Mouse (Mus musculus): ENCODE data around the gene St6galnac3. TPM values are rescaled to one million over a fixed set of nuclear protein-coding genes. Genes with fewer than 3 reads are reported as not detected.

The St6galnac3 gene
- polyA plus RNA-seq, 1 experiment from 2014 or later, result 31.9 TPM

DNA sequence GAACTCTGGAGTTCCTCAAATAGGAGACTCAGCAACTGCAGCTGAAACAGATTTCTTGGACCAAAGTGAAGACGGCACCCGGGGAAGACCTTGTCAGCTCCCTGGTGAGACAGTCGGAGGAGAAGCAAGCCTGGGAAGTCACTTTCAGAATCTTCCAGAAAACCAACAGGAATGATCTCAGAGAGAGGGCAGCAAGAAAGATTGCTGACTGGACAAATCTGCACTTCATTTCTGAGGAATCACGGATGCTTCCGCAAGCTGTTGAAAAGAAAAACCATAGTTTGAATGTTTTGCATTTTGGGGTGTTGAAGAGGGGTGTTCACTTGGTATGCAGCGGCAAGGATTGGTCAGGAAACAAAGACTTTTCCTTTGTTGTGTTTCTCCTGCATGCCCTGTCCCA is 24.4 kb upstream of the St6galnac3 start:
- Histone ChIP-seq H3K36me3 (no peaks in the 10 kb centered on the region), H3K27me3 (no peaks in the 10 kb centered on the region), H3K27ac (no peak overlapping the region), H3K9me3 (no peaks in the 10 kb centered on the region), H3K4me1 (no peaks in the 10 kb centered on the region), H3K4me2 (no peak overlapping the region), H3K9ac (no peak overlapping the region), H3K4me3 (no peak overlapping the region)
- WGBS, result 73% methylated on average over 6 of the region's 6 CpGs
- ATAC-seq (ENCODE audit: borderline replicate concordance, extremely low read depth, low FRiP score, low TSS enrichment), result no peak

DNA sequence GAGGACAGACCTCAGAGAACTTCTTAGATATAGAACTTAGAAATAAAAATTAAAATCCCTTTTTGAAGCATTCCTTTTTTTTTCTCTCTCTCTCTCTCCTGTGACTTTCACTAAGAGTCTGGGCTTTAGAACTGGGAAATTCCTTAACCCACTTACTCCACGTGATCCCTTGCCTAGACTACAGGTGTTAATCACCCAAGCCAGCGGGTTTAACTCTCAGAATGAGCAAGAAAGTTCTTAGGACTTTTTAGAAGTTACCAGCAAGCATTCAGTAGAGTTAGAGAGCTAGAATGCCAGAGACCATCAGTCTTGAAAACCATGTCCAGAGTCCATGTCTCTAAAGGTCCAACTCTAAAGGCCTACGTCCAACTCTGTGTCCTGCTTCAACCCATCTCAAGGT is 23.3 kb upstream of the St6galnac3 start:
- Histone ChIP-seq H3K27me3 (no peaks in the 10 kb centered on the region), H3K27ac (no peak overlapping the region), H3K36me3 (no peaks in the 10 kb centered on the region), H3K4me3 (no peak overlapping the region), H3K4me1 (no peaks in the 10 kb centered on the region), H3K9ac (no peak overlapping the region), H3K9me3 (no peaks in the 10 kb centered on the region), H3K4me2 (no peak overlapping the region)
- ATAC-seq (ENCODE audit: borderline replicate concordance, extremely low read depth, low FRiP score, low TSS enrichment), result no peak
- WGBS, result 90% methylated on average over 3 of the region's 3 CpGs

DNA sequence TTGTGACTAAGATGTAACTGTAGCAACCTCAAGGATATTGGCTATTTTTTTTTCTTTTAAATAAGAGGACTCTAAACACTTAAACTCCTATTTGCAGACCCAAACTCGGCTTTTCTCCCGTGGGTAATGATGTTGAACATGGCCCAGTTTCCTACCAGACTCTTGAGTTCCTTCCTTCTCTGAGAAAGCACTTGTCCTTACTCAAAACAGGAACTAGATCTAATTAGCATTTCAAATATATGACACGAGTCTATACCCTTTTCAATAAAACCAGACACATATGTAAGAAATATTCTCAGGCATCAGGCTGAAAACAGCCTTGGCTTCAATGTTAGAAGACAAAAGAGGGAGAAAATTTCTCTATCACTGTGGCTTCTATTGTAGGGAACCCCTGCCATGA is 20.1 kb upstream of the St6galnac3 start:
- H3K9ac ChIP-seq, result no peak overlapping the region
- no peak overlapping the region for H3K27ac ChIP-seq
- no peak overlapping the region for H3K4me3 ChIP-seq
- no peaks in the 10 kb centered on the region for H3K4me1 ChIP-seq
- H3K4me2 ChIP-seq, result no peak overlapping the region
- no peaks in the 10 kb centered on the region for H3K36me3 ChIP-seq
- no peak for ATAC-seq (ENCODE audit: borderline replicate concordance, extremely low read depth, low FRiP score, low TSS enrichment)
- no peaks in the 10 kb centered on the region for H3K9me3 ChIP-seq
- whole genome bisulfite sequencing, result 54% methylated on average over 3 of the region's 3 CpGs
- no peaks in the 10 kb centered on the region for H3K27me3 ChIP-seq

DNA sequence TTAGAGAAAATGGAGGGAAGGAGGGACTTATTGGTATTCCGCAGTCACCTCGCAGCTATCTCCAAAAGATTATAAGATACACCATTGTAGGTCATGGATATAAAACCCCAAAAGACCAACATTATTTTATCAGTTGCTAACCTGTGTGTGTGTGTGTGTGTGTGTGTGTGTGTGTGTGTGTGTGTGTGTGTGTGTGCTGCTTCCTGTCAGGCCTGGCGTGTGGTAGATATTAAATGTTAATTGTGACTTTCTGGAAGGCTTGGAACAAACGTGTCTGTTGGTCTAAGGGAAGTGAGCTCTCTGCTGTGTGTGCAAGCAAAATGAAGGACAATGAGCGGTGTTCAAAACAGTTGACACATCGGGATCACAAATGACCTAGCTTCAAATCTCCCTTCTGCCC is 19.5 kb upstream of the St6galnac3 start:
- Histone ChIP-seq H3K9me3 (no peaks in the 10 kb centered on the region), H3K36me3 (no peaks in the 10 kb centered on the region), H3K4me2 (no peak overlapping the region), H3K27ac (no peak overlapping the region), H3K4me1 (no peaks in the 10 kb centered on the region), H3K4me3 (no peak overlapping the region), H3K27me3 (no peaks in the 10 kb centered on the region), H3K9ac (no peak overlapping the region)
- 72% methylated on average over 6 of the region's 6 CpGs for WGBS
- ATAC-seq (ENCODE audit: borderline replicate concordance, extremely low read depth, low FRiP score, low TSS enrichment), result no peak

DNA sequence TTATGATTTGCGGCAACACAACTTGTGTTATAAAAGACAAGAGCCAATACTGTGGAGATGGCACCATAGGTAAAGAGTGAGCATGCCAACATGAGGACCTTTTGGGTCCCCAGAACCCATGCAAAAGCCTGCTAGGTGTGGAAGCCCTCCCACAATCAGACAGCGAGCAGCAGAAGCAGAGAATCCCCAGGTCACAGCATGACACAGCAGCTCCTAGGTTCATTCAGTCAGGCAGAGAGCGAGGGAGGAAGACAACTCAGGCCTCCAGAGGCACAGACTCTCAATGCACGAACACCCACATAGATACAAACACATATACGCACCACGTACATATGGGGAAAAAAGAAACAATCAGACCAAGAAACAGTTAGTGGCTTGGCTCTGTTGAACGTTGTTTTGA is 16.8 kb upstream of the St6galnac3 start:
- WGBS, result 82% methylated on average over 7 of the region's 7 CpGs
- Histone ChIP-seq H3K36me3 (no peaks in the 10 kb centered on the region), H3K4me1 (no peaks in the 10 kb centered on the region), H3K4me2 (no peak overlapping the region), H3K9me3 (no peaks in the 10 kb centered on the region), H3K9ac (no peak overlapping the region), H3K4me3 (no peak overlapping the region), H3K27ac (no peak overlapping the region), H3K27me3 (no peaks in the 10 kb centered on the region; the same call in 1 of the 2 replicates)
- no peak for ATAC-seq (ENCODE audit: borderline replicate concordance, extremely low read depth, low FRiP score, low TSS enrichment)

DNA sequence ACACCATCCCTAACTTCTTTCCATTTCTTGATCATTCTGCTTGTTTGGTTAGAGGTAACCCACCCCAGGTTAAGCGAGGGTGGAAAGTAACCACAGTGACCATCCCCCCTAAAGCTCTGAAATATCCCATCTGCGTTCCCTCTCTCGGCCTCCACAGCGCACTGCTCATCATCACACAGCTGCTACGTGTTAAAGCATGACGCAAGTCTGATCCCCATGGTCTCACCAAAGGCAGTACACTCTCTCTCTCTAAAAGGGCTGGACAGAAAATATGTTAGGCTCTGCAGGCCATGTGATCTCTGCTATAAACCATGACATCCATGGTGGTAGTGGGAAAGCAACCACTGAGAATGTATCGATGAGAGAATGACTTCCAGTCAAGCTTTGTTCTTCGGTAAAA is 14.4 kb upstream of the St6galnac3 start:
- 78% methylated on average over 8 of the region's 8 CpGs for WGBS
- H3K9ac ChIP-seq, result no peak overlapping the region
- peak; percentile 36; the same call in 1 of the 2 replicates for ATAC-seq (ENCODE audit: borderline replicate concordance, extremely low read depth, low FRiP score, low TSS enrichment)

DNA sequence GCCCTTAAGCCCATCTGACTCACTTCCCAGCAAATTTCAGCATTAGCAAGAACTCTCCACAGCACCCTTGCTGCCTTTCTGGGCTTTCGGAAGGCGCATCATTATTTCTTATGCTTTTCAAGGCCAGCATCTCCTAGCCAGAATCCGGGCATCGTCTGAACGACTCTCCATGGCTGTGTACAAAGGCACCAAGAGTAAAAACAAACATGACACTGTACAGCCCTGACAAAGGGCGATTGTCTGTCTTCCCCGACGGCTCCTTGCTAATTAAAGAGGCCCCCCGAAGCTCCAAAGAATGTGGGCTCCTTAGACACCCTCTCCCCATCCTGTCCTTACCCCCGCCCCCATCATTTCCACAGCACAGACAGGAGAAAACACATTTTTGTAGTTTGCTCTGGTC is 13.4 kb upstream of the St6galnac3 start:
- no peak overlapping the region for H3K4me3 ChIP-seq
- WGBS, result 42% methylated on average over 10 of the region's 10 CpGs
- H3K4me2 ChIP-seq, result no peak overlapping the region
- no peaks in the 10 kb centered on the region for H3K9me3 ChIP-seq
- no peak for ATAC-seq (ENCODE audit: borderline replicate concordance, extremely low read depth, low FRiP score, low TSS enrichment)
- no peaks in the 10 kb centered on the region for H3K4me1 ChIP-seq
- no peak overlapping the region for H3K9ac ChIP-seq
- no peaks in the 10 kb centered on the region; the same call in 1 of the 2 replicates for H3K27me3 ChIP-seq
- no peak overlapping the region for H3K27ac ChIP-seq
- no peaks in the 10 kb centered on the region for H3K36me3 ChIP-seq

More for the DNA sequence above, 14.4 kb upstream of the St6galnac3 start:
- Histone ChIP-seq H3K4me3 (no peak overlapping the region), H3K36me3 (no peaks in the 10 kb centered on the region), H3K4me2 (no peak overlapping the region), H3K27ac (no peak overlapping the region), H3K9me3 (no peaks in the 10 kb centered on the region), H3K4me1 (no peaks in the 10 kb centered on the region), H3K27me3 (no peaks in the 10 kb centered on the region; the same call in 1 of the 2 replicates)

DNA sequence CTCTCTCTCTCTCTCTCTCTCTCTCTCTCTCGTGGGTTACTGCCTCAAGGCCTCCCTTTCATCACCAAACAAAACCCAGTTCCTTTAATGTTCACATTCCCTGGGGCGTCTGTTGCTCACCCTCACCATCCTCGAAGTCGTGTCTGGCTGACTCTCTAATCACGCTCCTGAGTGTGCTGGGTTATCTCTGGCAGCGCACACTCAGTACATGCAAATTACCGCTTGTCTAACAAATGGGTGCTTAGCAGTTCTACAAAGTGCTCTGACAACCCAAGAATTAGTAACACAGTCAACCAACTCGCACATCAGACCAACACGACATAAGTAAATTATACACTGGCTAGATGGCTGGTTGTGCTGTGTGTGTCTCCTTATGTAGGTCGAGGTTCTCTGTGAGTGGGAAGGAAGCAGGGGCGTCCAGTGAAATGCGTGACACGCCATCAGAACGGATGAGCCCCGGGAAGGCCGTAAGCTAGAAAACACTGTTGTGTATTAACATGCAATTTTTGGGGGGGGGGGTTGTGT is 11.8 kb upstream of the St6galnac3 start:
- no peaks in the 10 kb centered on the region; the same call in 1 of the 2 replicates for H3K27me3 ChIP-seq
- H3K9me3 ChIP-seq, result no peaks in the 10 kb centered on the region
- no peaks in the 10 kb centered on the region for H3K36me3 ChIP-seq
- 66% methylated on average over 16 of the region's 16 CpGs for WGBS
- no peak overlapping the region for H3K27ac ChIP-seq
- H3K9ac ChIP-seq, result no peak overlapping the region
- peaks cover 12% of the 10 kb centered on the region for H3K4me1 ChIP-seq
- no peak for ATAC-seq (ENCODE audit: borderline replicate concordance, extremely low read depth, low FRiP score, low TSS enrichment)
- H3K4me3 ChIP-seq, result no peak overlapping the region
- H3K4me2 ChIP-seq, result no peak overlapping the region

DNA sequence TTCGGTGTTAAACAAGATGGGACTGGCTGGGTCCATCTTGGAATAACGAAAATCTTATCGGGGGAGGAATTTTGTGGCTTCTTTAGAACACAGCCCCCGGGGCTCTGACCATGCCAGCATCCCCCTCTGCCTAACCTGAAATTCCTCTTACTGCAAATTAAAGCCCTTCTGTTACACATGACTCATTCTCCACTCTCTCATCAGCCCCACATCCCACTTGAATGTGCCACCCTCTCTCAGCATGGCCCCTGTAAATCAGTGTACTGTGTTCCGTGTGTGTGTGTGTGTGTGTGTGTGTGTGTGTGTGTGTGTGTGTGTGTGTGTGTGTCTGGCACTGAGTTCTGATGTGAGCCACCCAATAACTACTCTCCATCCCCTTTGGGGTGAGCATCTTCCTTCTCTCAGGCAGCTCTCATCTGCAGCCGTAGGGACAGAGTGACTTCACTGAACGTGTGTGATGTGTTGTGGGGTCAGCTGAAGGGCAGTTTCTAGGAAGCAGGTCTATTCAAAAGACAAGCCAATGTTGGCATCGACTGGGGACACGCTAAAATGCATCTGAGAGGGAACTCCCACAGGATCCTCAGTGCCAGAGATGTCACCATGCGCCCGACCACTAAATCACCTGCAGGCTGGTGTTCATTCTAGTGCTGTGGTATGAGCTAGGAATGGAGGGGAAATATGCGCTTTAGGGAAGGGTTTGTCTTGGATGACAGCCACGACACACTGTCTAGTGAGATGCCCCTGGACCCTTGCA is 11.0 kb upstream of the St6galnac3 start:
- Histone ChIP-seq H3K9ac (no peak overlapping the region), H3K36me3 (no peaks in the 10 kb centered on the region), H3K9me3 (no peaks in the 10 kb centered on the region), H3K4me2 (no peak overlapping the region), H3K27me3 (no peaks in the 10 kb centered on the region; the same call in 1 of the 2 replicates), H3K4me1 (peaks cover 16% of the 10 kb centered on the region), H3K27ac (no peak overlapping the region), H3K4me3 (no peak overlapping the region)
- 64% methylated on average over 13 of the region's 13 CpGs for WGBS
- no peak for ATAC-seq (ENCODE audit: borderline replicate concordance, extremely low read depth, low FRiP score, low TSS enrichment)

DNA sequence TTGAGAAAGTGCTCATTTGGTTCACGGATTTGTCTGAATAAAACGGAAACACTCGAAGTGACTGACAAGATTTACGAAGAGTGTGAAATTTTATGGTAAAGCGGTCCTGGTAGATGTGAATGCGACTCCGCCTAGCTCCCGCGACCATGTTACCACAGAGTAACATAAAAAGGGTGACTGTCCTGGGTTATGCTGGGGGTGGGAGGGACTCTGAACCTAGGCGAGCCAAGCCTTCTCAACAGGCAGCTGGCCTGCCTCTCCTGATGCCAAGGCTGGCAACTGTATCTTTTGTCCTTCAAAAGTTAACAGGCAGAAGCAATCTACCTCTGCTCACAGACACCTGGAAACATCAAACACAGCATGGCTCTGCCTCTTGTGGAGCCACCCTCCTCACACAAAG is 9.8 kb upstream of the St6galnac3 start:
- no peaks in the 10 kb centered on the region; the same call in 1 of the 2 replicates for H3K27me3 ChIP-seq
- 76% methylated on average over 10 of the region's 10 CpGs for WGBS
- H3K9me3 ChIP-seq, result no peaks in the 10 kb centered on the region
- no peak overlapping the region for H3K4me2 ChIP-seq
- no peak overlapping the region for H3K4me3 ChIP-seq
- peaks cover 16% of the 10 kb centered on the region for H3K4me1 ChIP-seq
- H3K27ac ChIP-seq, result no peak overlapping the region
- H3K36me3 ChIP-seq, result no peaks in the 10 kb centered on the region
- no peak overlapping the region for H3K9ac ChIP-seq
- no peak for ATAC-seq (ENCODE audit: borderline replicate concordance, extremely low read depth, low FRiP score, low TSS enrichment)

DNA sequence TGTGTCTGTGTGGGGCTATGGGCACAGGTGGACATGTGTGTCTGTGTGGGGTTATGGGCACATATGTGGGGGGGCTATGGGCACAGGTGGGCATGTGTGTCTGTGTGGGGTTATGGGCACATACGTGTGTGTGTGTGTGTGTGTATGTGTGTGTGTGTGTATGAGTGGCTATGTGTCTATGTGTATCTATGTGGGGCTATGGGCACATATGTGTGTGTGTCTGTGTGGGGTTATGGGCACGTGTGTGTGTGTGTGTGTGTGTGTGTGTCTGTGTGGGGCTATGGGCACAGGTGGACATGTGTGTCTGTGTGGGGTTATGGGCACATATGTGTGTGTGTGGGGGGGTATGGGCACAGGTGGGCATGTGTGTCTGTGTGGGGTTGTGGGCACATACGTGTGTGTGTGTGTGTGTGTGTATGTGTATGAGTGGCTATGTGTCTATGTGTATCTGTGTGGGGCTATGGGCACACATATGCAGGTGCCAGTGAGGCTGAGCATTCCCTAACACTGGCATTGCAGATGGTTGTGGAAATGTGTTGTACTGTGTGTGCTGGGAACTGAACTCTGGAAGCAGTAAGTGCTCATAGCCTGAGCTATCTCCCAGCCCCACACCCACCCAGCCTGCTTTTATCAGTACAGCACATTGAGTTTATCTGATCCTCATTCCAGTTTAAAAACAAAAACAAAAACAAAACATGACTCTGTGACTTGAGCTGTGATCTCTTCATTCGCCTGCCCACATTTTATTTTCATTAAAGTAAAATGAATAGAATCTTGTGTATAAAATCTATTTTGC is 8.6 kb upstream of the St6galnac3 start:
- peak; percentile 44; the same call in 1 of the 2 replicates for ATAC-seq (ENCODE audit: borderline replicate concordance, extremely low read depth, low FRiP score, low TSS enrichment)
- H3K27ac ChIP-seq, result no peak overlapping the region
- H3K4me1 ChIP-seq, result peaks cover 16% of the 10 kb centered on the region
- H3K4me2 ChIP-seq, result no peak overlapping the region
- H3K9ac ChIP-seq, result no peak overlapping the region
- no peaks in the 10 kb centered on the region for H3K9me3 ChIP-seq
- no peaks in the 10 kb centered on the region; the same call in 1 of the 2 replicates for H3K27me3 ChIP-seq
- WGBS, result 84% methylated on average over 4 of the region's 4 CpGs
- no peak overlapping the region for H3K4me3 ChIP-seq
- H3K36me3 ChIP-seq, result no peaks in the 10 kb centered on the region

DNA sequence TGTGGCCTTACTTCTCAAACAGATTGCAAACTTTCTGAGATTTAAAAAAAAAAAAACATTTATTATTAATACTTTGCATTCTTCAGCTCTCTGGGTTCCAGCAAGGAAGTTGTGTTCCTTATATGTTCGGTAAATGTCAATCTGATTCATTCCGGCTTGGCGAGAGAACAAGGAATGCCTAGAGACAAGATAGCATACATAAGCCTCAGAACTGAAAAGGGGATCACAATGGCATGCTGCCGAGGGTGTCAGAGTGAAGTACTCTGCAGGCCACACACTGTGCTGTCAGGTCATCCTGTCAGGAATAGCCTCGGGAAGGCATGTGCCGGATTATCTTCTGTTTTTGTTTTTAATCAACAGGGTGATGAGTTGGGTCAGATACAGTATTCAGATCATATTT is 7.8 kb upstream of the St6galnac3 start:
- H3K27me3 ChIP-seq, result no peaks in the 10 kb centered on the region; the same call in 1 of the 2 replicates
- H3K4me1 ChIP-seq, result peaks cover 16% of the 10 kb centered on the region
- no peaks in the 10 kb centered on the region for H3K9me3 ChIP-seq
- no peak overlapping the region for H3K9ac ChIP-seq
- H3K27ac ChIP-seq, result no peak overlapping the region
- WGBS, result 29% methylated on average over 6 of the region's 6 CpGs
- H3K36me3 ChIP-seq, result no peaks in the 10 kb centered on the region
- no peak for ATAC-seq (ENCODE audit: borderline replicate concordance, extremely low read depth, low FRiP score, low TSS enrichment)
- H3K4me2 ChIP-seq, result no peak overlapping the region
- H3K4me3 ChIP-seq, result no peak overlapping the region

Measured in lung, embryonic 15.5 days (tissue).